Mouse (Mus musculus) hindbrain, embryonic 14.5 days (tissue): Measurements from ENCODE around the gene Sptbn1. TPM values are rescaled to one million over a fixed set of nuclear protein-coding genes. Genes with fewer than 3 reads are reported as not detected.

ENCODE experiments used
- ATAC-seq: fragments of 200-750 bp; cut with Nextera tagmentation; 2 replicates; pipeline ENCODE4 v1.8.0; 2017; ENCODE audit warnings: moderate number of reproducible peaks, mild to moderate bottlenecking, moderate TSS enrichment, moderate library complexity; ENCODE audit not compliant: low FRiP score
- DNase-seq: peaks from one replicate; pipeline ENCODE4 v3.0.0-alpha.2; 2015; ENCODE audit warnings: low spot score
- H3K27ac ChIP-seq: fragments of 300-500 bp; sonication (generic); 2 replicates; pipeline ENCODE4 v1.5.1; 2014; ENCODE audit warnings: mild to moderate bottlenecking, moderate library complexity
- H3K27me3 ChIP-seq: fragments of 300-500 bp; sonication (generic); 2 replicates; pipeline ENCODE4 v1.6.1; 2014; ENCODE audit warnings: mild to moderate bottlenecking, low read length, mixed read lengths; ENCODE audit not compliant: control insufficient read depth, insufficient read depth
- H3K36me3 ChIP-seq: fragments of 300-500 bp; sonication (generic); replicated peaks from 2 replicates; pipeline ENCODE4 v1.6.1; 2014; ENCODE audit not compliant: control insufficient read depth, insufficient read depth
- H3K4me1 ChIP-seq: fragments of 300-500 bp; sonication (generic); replicated peaks from 2 replicates; pipeline ENCODE4 v1.6.1; 2014; ENCODE audit warnings: antibody characterized with exemption, low read length, mixed read lengths; ENCODE audit not compliant: control insufficient read depth, insufficient read depth
- H3K4me2 ChIP-seq: fragments of 300-500 bp; sonication (generic); replicated peaks from 2 replicates; pipeline ENCODE4 v1.6.1; 2014; ENCODE audit warnings: mild to moderate bottlenecking, moderate library complexity
- H3K4me3 ChIP-seq: fragments of 300-500 bp; sonication (generic); replicated peaks from 2 replicates; pipeline ENCODE4 v1.5.1; 2014; ENCODE audit warnings: mild to moderate bottlenecking, low read length
- H3K9ac ChIP-seq: fragments of 300-500 bp; sonication (generic); 2 replicates; pipeline ENCODE4 v1.6.1; 2014
- H3K9me3 ChIP-seq: fragments of 300-500 bp; sonication (generic); 2 replicates; pipeline ENCODE4 v1.6.1; 2016; ENCODE audit warnings: low read length; ENCODE audit not compliant: control insufficient read depth
- WGBS: fragments of 180-500 bp; shearing (Covaris S2); extraction: QIAGEN DNeasy Blood & Tissue Kit; methylation state at CpG from one replicate; pipeline ENCODE4 v1.1.7; 2014; 5-methylcytosine and 5-hydroxymethylcytosine counted together
- polyA plus RNA-seq: library from polyadenylated mRNA; unstranded; fragments of >200 nt; fragmentation: Nextera tagmentation; extraction: Ambion mirVana; gene quantifications from 2 replicates; pipeline ENCODE4 v1.2.1, GENCODE M21; 2014

Sptbn1 gene
- polyA plus RNA-seq, 1 experiment from 2014 or later, result 209 TPM

GRCm38 (mm10) chr11:30210100-30210811, 57.7 kb downstream of the Sptbn1 start:
- H3K36me3 ChIP-seq, result peaks cover 9% of the 10 kb centered on the region; the same call in 1 of the 2 replicates
- H3K9me3 ChIP-seq, result no peaks in the 10 kb centered on the region
- DNase-seq (no peak), ATAC-seq (no peak)
- no peak overlapping the region for H3K27ac ChIP-seq
- H3K4me3 ChIP-seq, result no peak overlapping the region
- H3K4me2 ChIP-seq, result no peak overlapping the region
- no peaks in the 10 kb centered on the region for H3K27me3 ChIP-seq
- no peak overlapping the region for H3K9ac ChIP-seq
- WGBS, result 80% methylated on average over 6 of the region's 6 CpGs
- H3K4me1 ChIP-seq, result 0 out of 2 replicates have a peak, but pooled peaks cover 5% of the 10 kb centered on the region

- WGBS, result 58% methylated on average over 4 of the region's 4 CpGs
- no peak overlapping the region for H3K9ac ChIP-seq
- H3K27ac ChIP-seq, result no peak overlapping the region
- no peak overlapping the region for H3K4me2 ChIP-seq
- no peaks in the 10 kb centered on the region for H3K9me3 ChIP-seq
- peak; percentile 57 for DNase-seq
- ATAC-seq, result no peak
- 0 out of 2 replicates have a peak, but pooled peaks cover 5% of the 10 kb centered on the region for H3K4me1 ChIP-seq
- H3K27me3 ChIP-seq, result no peaks in the 10 kb centered on the region
- no peak overlapping the region for H3K4me3 ChIP-seq
- H3K36me3 ChIP-seq, result peaks cover 9% of the 10 kb centered on the region; the same call in 1 of the 2 replicates
Measured at GRCm38 (mm10) chr11:30209495-30209894, 58.5 kb downstream of the Sptbn1 start.

DNA sequence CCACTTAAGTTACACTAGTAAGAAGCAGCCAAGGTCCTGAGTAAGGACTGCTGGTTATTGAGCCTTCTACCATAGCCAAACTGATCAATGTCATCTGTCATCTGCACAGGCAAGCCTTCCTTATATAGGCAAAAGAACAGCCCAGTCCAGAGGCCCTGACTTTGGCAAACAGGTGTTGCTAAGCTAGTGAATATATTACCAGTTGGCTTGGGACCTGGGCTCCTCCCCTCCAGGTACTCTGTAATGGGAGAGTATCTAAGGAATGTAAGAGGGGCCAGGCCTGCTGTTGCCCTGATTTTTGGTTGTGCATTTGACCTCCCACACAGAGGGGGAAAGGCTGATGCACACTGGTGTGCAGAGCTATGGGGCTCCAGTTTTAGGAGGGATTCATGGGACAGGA, 63.6 kb downstream of the Sptbn1 start:
- Histone ChIP-seq H3K4me1 (0 out of 2 replicates have a peak, but pooled peaks cover 5% of the 10 kb centered on the region), H3K27me3 (no peaks in the 10 kb centered on the region), H3K4me2 (no peak overlapping the region), H3K27ac (no peak overlapping the region), H3K36me3 (peaks cover 12% of the 10 kb centered on the region; the same call in 1 of the 2 replicates), H3K9ac (no peak overlapping the region), H3K9me3 (no peaks in the 10 kb centered on the region), H3K4me3 (no peak overlapping the region)
- no peak for ATAC-seq
- DNase-seq, result no peak

DNA sequence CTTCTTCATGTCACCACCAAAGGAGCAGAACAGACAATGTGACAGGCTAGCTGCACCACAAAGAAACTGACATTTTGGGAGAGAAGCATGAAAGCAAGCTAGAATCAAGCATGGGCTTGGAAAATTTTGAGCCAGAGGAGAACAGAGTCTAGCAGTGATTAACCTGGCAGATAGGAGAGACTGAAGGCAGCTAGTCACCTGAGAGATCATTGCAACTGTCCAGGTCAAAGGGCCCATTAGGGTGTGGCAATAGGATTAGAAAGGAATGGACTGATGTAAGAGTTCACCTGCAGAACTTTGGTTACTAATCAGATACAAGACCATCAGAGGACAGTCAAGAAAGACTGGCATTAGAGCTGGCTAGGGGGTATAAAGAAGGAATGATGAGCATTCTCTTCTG, 67.6 kb downstream of the Sptbn1 start:
- peaks cover 17% of the 10 kb centered on the region for H3K4me1 ChIP-seq
- ATAC-seq (no peak), DNase-seq (no peak)
- 0 out of 2 replicates have a peak, but pooled peaks cover 7% of the 10 kb centered on the region for H3K36me3 ChIP-seq
- no peak overlapping the region for H3K4me2 ChIP-seq
- no peak overlapping the region for H3K9ac ChIP-seq
- no peaks in the 10 kb centered on the region for H3K27me3 ChIP-seq
- H3K9me3 ChIP-seq, result no peaks in the 10 kb centered on the region
- H3K27ac ChIP-seq, result no peak overlapping the region
- no peak overlapping the region for H3K4me3 ChIP-seq

DNA sequence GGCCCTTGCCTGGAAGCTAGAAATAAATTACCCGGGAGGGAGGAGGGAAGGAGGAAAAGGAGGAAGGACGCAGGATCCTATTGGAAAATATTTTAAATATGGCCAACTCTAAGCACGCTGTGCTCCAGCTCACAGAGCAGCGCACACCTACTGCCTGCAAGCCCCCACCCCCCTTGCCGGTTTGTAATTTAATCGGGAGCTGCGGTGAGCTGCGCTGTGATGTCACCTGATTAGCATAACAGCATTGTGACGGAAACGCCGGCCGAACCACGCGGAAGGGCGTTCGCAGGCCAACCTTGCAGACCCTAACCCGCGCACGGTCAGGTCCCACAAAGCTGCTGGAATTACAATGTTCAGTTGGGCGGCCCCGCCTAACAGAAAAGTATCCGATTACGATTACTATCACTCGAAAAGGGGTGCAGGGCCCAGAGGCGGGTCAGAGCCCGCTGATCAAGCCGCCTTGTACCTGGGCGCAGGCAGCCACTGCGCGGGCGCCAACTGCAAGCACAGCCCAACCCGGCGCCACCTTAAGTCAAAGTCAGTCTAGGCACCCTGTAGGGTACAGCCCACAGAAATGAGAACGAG, 69.8 kb downstream of the Sptbn1 start:
- peak; percentile 68 for DNase-seq
- Histone ChIP-seq H3K36me3 (0 out of 2 replicates have a peak, but pooled peaks cover 7% of the 10 kb centered on the region), H3K27ac (peak overlapping the region; percentile 77), H3K9ac (peak overlapping the region; percentile 64), H3K27me3 (no peaks in the 10 kb centered on the region), H3K4me2 (peak overlapping the region; percentile 90), H3K4me1 (peaks cover 17% of the 10 kb centered on the region), H3K4me3 (peak overlapping the region; percentile 52), H3K9me3 (no peaks in the 10 kb centered on the region)
- ATAC-seq, result peak; percentile 91
- under 1% methylated on average over 34 of the region's 34 CpGs for WGBS

DNA sequence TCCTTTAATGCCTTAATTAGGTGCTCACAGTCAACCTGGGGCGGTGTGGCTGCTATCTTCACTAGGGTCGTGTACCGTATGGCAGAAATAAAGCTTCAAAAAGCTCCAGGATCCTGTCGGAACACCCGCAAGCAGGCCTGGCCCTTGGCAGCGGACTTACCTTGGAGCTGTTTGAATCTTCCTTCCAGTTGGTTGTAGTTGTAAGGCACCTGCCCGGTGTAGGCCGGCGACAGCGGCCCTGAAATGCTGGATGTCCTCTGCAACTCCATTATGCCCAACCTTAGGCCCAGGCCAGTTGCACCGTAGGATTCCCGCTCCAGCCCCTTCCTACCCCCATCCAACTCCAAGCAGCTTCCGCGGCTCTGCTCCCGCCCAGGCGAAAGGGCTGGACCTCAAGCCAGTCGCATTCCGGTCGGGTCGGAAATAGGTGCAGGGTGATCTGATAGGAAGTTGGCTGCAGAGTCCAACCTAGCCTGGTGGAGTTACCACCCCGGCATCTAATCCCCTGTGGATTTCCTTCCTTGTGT, 70.3 kb downstream of the Sptbn1 start:
- peak overlapping the region; percentile 77 for H3K27ac ChIP-seq
- peaks cover 17% of the 10 kb centered on the region for H3K4me1 ChIP-seq
- ATAC-seq, result peak; percentile 61
- peak; percentile 34 for DNase-seq
- no peaks in the 10 kb centered on the region for H3K27me3 ChIP-seq
- peak overlapping the region; percentile 64 for H3K9ac ChIP-seq
- H3K9me3 ChIP-seq, result no peaks in the 10 kb centered on the region
- 2% methylated on average over 21 of the region's 21 CpGs for WGBS
- 0 out of 2 replicates have a peak, but pooled peaks cover 7% of the 10 kb centered on the region for H3K36me3 ChIP-seq
- peak overlapping the region; percentile 90 for H3K4me2 ChIP-seq
- peak overlapping the region; percentile 52 for H3K4me3 ChIP-seq

DNA sequence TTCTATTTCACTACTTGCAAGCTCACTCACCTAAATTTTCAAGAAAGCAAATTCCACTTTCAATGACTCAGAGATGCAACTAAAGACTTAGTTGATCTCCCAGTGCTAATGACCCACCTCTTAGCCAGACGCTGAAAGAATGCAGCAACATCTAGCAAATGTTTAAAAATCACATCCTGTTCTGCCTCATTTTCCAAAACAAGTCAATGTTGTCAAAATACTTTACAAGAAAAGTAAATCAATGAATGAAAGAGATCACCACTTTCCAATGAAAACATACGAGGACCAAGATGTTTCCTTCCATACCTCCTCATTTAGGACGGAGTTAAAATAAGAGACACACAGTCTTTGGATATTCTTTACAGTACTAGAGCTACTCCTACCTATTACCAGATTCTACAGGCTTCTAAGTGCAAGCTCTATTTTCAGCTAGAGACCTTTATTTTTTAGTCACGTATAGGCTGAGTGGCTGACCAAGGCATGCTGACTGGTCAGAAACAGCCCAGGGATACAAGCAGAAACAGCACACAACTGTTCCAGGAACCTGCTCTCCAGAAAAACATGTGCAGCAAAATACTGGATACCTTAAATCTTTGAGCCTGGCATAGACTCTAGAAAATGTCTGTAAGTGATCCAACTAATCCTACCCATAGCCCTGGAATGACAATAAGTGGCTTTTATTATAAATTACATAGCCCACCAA, 71.5 kb downstream of the Sptbn1 start:
- H3K9me3 ChIP-seq, result no peaks in the 10 kb centered on the region
- DNase-seq, result no peak
- ATAC-seq, result no peak
- 80% methylated on average over 4 of the region's 4 CpGs for WGBS
- H3K4me3 ChIP-seq, result no peak overlapping the region
- H3K4me1 ChIP-seq, result peaks cover 17% of the 10 kb centered on the region
- no peaks in the 10 kb centered on the region for H3K36me3 ChIP-seq
- H3K9ac ChIP-seq, result no peak overlapping the region
- peak overlapping the region; percentile 90; the same call in 1 of the 2 replicates for H3K4me2 ChIP-seq
- H3K27ac ChIP-seq, result no peak overlapping the region
- H3K27me3 ChIP-seq, result no peaks in the 10 kb centered on the region

DNA sequence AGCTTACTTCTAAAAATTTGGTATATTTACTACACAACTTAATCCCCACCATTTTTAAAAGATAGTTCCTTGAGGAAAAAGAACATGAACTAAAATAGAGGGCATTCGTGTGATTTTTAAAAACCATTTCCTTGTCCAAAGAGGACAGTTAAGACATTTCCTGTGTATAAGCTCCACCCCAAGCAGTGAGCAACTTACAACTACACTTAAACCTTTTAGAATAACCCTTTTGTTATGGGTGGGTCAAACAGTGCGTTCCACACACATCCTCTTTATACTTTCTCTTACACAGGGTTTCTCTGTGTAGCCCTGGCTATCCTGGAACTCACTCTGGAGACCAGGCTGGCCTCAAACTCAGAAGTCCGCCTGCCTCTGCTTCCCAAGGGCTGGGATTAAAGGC, 72.2 kb downstream of the Sptbn1 start:
- Histone ChIP-seq H3K9me3 (no peaks in the 10 kb centered on the region), H3K27ac (no peak overlapping the region), H3K36me3 (no peaks in the 10 kb centered on the region), H3K27me3 (no peaks in the 10 kb centered on the region), H3K9ac (no peak overlapping the region), H3K4me3 (no peak overlapping the region), H3K4me1 (peaks cover 17% of the 10 kb centered on the region), H3K4me2 (no peak overlapping the region)
- DNase-seq (no peak), ATAC-seq (no peak)
- 88% methylated on average over 3 of the region's 3 CpGs for WGBS

- ATAC-seq, result no peak
Measured at GRCm38 (mm10) chr11:30194800-30195199, 73.2 kb downstream of the Sptbn1 start.

More at GRCm38 (mm10) chr11:30194800-30195199, 73.2 kb downstream of the Sptbn1 start:
- no peaks in the 10 kb centered on the region for H3K36me3 ChIP-seq
- no peak for DNase-seq
- no peaks in the 10 kb centered on the region for H3K9me3 ChIP-seq
- H3K27me3 ChIP-seq, result no peaks in the 10 kb centered on the region
- 89% methylated on average over 1 of the region's 1 CpGs for WGBS
- H3K4me1 ChIP-seq, result peaks cover 17% of the 10 kb centered on the region
- no peak overlapping the region for H3K4me2 ChIP-seq
- H3K27ac ChIP-seq, result no peak overlapping the region
- H3K9ac ChIP-seq, result no peak overlapping the region
- H3K4me3 ChIP-seq, result no peak overlapping the region
